ENCODE assay signal across 11 mouse cellular contexts in the genomic region with DNA sequence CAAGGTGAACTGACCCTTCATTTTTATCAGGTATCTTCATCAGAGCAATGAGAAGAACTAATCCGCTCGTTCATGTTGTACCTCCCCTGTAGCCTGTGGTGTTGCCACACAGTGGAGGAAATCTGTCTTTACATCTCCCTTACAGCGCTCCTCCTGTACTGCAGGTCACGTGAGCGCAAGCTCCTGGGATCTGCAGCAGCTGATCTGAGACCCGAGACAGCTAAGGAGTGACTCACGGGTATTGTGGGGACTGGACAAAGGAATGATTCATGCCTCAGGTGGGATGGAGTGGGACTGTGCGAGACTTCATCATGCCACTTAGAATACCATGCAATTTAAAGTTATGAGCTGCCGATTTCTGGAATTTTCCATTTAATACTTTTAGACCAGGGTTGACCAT.
"Had no signal": no experiment of that assay in that cellular context is flagged by ENCODE, and none has a peak within 500 bp of the region (broad histone marks: within the 10 kb centered on the region; RNA-seq: fewer than 3 reads in every experiment).

No protein-coding gene starts in this region.

- DNase-seq: kidney, adult 18-20 months; kidney, postnatal 14 days; layer of hippocampus, adult 9-11 months; layer of hippocampus, postnatal 36 days; left cerebral cortex, postnatal 4 days; lung, adult 18-20 months; midbrain, embryonic 14.5 days; retina, postnatal 1 day; right cerebral cortex, postnatal 4 days; spleen, adult 18-20 months; thymus, postnatal 36 days had no signal
